In the genomic region with DNA sequence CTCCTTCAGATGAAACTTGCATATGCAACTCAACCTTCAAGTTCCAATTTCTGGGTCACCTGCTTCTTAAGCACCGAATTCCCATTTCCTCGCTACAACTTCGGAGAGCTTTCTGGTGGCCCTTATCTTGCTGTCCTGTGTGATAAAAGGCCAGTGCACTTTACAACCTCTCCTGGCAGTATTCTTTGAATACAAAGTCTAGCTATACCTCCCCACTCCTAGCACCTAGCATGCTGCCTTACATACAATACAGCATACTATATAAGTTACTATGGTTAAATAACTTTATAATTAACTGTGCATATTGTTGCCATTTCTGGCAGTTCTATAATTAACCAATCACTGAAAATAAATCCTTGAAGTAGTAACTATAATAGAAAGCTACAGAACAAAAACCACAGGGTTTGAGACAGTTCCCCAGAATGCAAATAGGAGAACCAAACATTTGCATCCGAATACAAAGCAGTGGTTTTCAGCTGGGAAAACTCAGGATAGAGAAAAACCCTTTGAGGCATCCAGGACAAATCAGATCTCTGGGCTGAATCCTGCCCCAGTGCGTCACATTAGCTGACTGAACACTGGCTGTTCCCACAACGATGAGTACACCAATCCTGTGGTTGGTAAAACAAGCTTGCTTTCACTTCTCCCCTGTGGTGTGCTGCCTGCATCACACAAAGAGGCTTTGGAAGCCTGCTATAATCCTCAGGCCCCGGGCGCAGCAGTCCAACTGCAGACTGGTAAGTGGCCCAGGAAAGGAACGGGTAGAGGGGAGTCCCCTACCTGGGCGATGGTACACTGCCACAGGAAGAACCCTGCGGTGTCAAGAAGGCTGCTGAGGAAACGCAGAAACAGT, we compare ENCODE assay signal across 8 mouse cellular contexts. TPM values are rescaled to one million over a fixed set of nuclear protein-coding genes. Genes with fewer than 3 reads are reported as not detected.
DNase-seq lines count a peak whose midpoint lies in the region; ATAC-seq and TF ChIP-seq lines count a peak whose summit lies in the region.

A gene (plus strand): TSS at position 587 of the 853 bp plus-strand sequence.

- H3K27ac ChIP-seq in hindbrain, postnatal 0 days = peak within 1 kb of the TSS; percentile 79
- H3K27ac ChIP-seq in left cerebral cortex, adult 2 months = peak within 1 kb of the TSS; percentile 85

- no peak for TF ChIP-seq CTCF in hindbrain, postnatal 0 days (IDR thresholded peaks at IDR 0.05; ENCODE audit: low read depth)
- TF ChIP-seq CTCF in left cerebral cortex, adult 2 months (IDR thresholded peaks at IDR 0.05) = no peak; the same call in none of the 2 replicates

- H3K36me3 ChIP-seq in hindbrain, postnatal 0 days (ENCODE audit: insufficient read depth, low read length) = no peaks in the 10 kb centered on the region

- peak; percentile 99 for ATAC-seq in hindbrain, postnatal 0 days
- ATAC-seq in megakaryocyte, adult 5-6 weeks (ENCODE audit: poor library complexity, severe bottlenecking) = peak; percentile 92
- no peak for ATAC-seq in megakaryocyte-erythroid progenitor cell, adult 5-6 weeks (replicated peaks; ENCODE audit: low FRiP score, low TSS enrichment, poor library complexity, severe bottlenecking)

- peak within 1 kb of the TSS; percentile 53 for H3K4me2 ChIP-seq in hindbrain, postnatal 0 days (ENCODE audit: low read depth, low read length)

- no peaks in the 10 kb centered on the region; the same call in 1 of the 2 replicates for H3K4me1 ChIP-seq in hindbrain, postnatal 0 days (ENCODE audit: insufficient read depth, low read length)

- DNase-seq in R1 (ENCODE audit: low read depth, low spot score) = peak; percentile 82
- peak; percentile 14 for DNase-seq in cerebellum, adult 11-12 months
- peak; percentile 23 for DNase-seq in forelimb bud, embryonic 11.5 days (ENCODE audit: low read depth, low spot score)
- DNase-seq in hindbrain, postnatal 0 days (ENCODE audit: low spot score) = peak; percentile 86
- peak; percentile 42 to 59 for DNase-seq in left cerebral cortex, adult 2 months (ENCODE audit: extremely low spot score in 1 of 2, low spot score in 2 of 2)
- DNase-seq in right cerebral cortex, postnatal 14 days = peak; percentile 33

- H3K9ac ChIP-seq in hindbrain, postnatal 0 days (replicated peaks; ENCODE audit: low read length) = peak within 1 kb of the TSS; percentile 33; the same call in 1 of the 2 replicates

- H3K27me3 ChIP-seq in hindbrain, postnatal 0 days (ENCODE audit: insufficient read depth, low read length) = no peaks in the 10 kb centered on the region

- H3K9me3 ChIP-seq in hindbrain, postnatal 0 days (ENCODE audit: low read length) = no peaks in the 10 kb centered on the region

- intact Hi-C loops in left cerebral cortex, adult 2 months (cut with DNase I) = no loop called here

- peak within 1 kb of the TSS; percentile 27 for H3K4me3 ChIP-seq in hindbrain, postnatal 0 days (ENCODE audit: low read length)
- peak within 1 kb of the TSS; percentile 33 for H3K4me3 ChIP-seq in left cerebral cortex, adult 2 months

- WGBS in hindbrain, postnatal 0 days = 20% methylated on average over 12 of the region's 12 CpGs

RNA-seq across cellular contexts. Expression of the gene that starts here (rescaled TPM):
- total RNA-seq in hindbrain, postnatal 0 days (2014; rRNA removed) = 17.2 and 21.7 TPM in 2 replicates
- polyA plus RNA-seq in hindbrain, postnatal 0 days (2015; fragmentation: Nextera tagmentation; extraction: Ambion mirVana) = 38.0 and 39.5 TPM in 2 replicates
- 10 to 100 TPM; 22.6 to 23.8 TPM for total RNA-seq in left cerebral cortex, adult 2 months (2021)
- 9.9 and 20.1 TPM in 2 replicates for total RNA-seq in megakaryocyte, adult 5-6 weeks (2015)
- total RNA-seq in megakaryocyte, adult 5-6 weeks (2017) = 10.2 and 14.5 TPM in 2 replicates
- total RNA-seq in megakaryocyte-erythroid progenitor cell, adult 5-6 weeks (2014; fragmentation: Nextera tagmentation) = 1.8 TPM in 1 of 2 replicates, not detected in the other
- 1.5 TPM in 1 of 2 replicates, not detected in the other for total RNA-seq in megakaryocyte-erythroid progenitor cell, adult 5-6 weeks (2017)

Comparison
In these comparisons a context has a peak if more than half of its experiments do, and no peak if none do; other contexts are left out.
1. DNase-seq: peak in every context shown above with its lines; median percentile 86 in hindbrain, postnatal 0 days; 82 in R1; 50 in left cerebral cortex, adult 2 months; 33 in right cerebral cortex, postnatal 14 days; 23 in forelimb bud, embryonic 11.5 days; 14 in cerebellum, adult 11-12 months.